Mouse (Mus musculus) frontal cortex, postnatal 10 days (tissue): ENCODE data around the gene Ftsj3.
"Not testable (repeated sequence)": the region's sequence is repeated elsewhere in the genome, so short reads cannot be mapped to it uniquely, and the experiment has no call there.

Source experiments
- DNase-seq, 2 experiments: peaks; one replicate each; pipeline ENCODE4 v3.0.0; 2022; ENCODE audit warnings: low spot score in 2 of 2, mixed read lengths in 1 of 2

The Ftsj3 gene

GRCm38 (mm10) chr11:106201337-106202122 lies 54.3 kb downstream of the Ftsj3 start:
- DNase-seq = no peak

- no peak for DNase-seq
Measured at GRCm38 (mm10) chr11:106200756-106201155, 55.1 kb downstream of the Ftsj3 start.

- not testable (repeated sequence) for DNase-seq
Measured at GRCm38 (mm10) chr11:106199997-106200396, 55.9 kb downstream of the Ftsj3 start.
